Mouse (Mus musculus): Measurements from ENCODE around the gene Lpcat1. TPM values are rescaled to one million over a fixed set of nuclear protein-coding genes. Genes with fewer than 3 reads are reported as not detected.

Lpcat1 gene
- total RNA-seq, 2 experiments from 2014 or later = 89.3 to 176 TPM

GRCm38 (mm10) chr13:73446076-73446475 is 20.9 kb upstream of the Lpcat1 start:
- peak; percentile 65 for ATAC-seq (replicated peaks; ENCODE audit: low FRiP score, poor library complexity, severe bottlenecking)

GRCm38 (mm10) chr13:73446494-73446893 is 20.5 kb upstream of the Lpcat1 start:
- no peak for ATAC-seq (replicated peaks; ENCODE audit: low FRiP score, poor library complexity, severe bottlenecking)

- no peak for ATAC-seq (replicated peaks; ENCODE audit: low FRiP score, poor library complexity, severe bottlenecking)
These were observed 20.1 kb upstream of the Lpcat1 start for GRCm38 (mm10) chr13:73446943-73447342.

- no peak for ATAC-seq (replicated peaks; ENCODE audit: low FRiP score, poor library complexity, severe bottlenecking)
These were observed 19.5 kb upstream of the Lpcat1 start for GRCm38 (mm10) chr13:73447478-73447877.

- no peak for ATAC-seq (replicated peaks; ENCODE audit: low FRiP score, poor library complexity, severe bottlenecking)
These were observed 18.8 kb upstream of the Lpcat1 start for GRCm38 (mm10) chr13:73448201-73448600.

GRCm38 (mm10) chr13:73448723-73449122 is 18.3 kb upstream of the Lpcat1 start:
- ATAC-seq (replicated peaks; ENCODE audit: low FRiP score, poor library complexity, severe bottlenecking) = no peak

- ATAC-seq (replicated peaks; ENCODE audit: low FRiP score, poor library complexity, severe bottlenecking) = no peak
These were observed 13.3 kb upstream of the Lpcat1 start for GRCm38 (mm10) chr13:73453503-73454217.

- no peak for ATAC-seq (replicated peaks; ENCODE audit: low FRiP score, poor library complexity, severe bottlenecking)
These were observed 11.7 kb upstream of the Lpcat1 start for GRCm38 (mm10) chr13:73455328-73455727.

GRCm38 (mm10) chr13:73457301-73457700 is 9.7 kb upstream of the Lpcat1 start:
- ATAC-seq (replicated peaks; ENCODE audit: low FRiP score, poor library complexity, severe bottlenecking) = no peak

GRCm38 (mm10) chr13:73457741-73458140 is 9.3 kb upstream of the Lpcat1 start:
- no peak for ATAC-seq (replicated peaks; ENCODE audit: low FRiP score, poor library complexity, severe bottlenecking)

GRCm38 (mm10) chr13:73458719-73459118 is 8.3 kb upstream of the Lpcat1 start:
- ATAC-seq (replicated peaks; ENCODE audit: low FRiP score, poor library complexity, severe bottlenecking) = 0 out of 2 replicates have a peak, but pooled peaks have one; percentile 4

- ATAC-seq (replicated peaks; ENCODE audit: low FRiP score, poor library complexity, severe bottlenecking) = peak; percentile 33; the same call in 1 of the 2 replicates
These were observed 7.7 kb upstream of the Lpcat1 start for GRCm38 (mm10) chr13:73459189-73459850.

- no peak for ATAC-seq (replicated peaks; ENCODE audit: low FRiP score, poor library complexity, severe bottlenecking)
These were observed 5.4 kb upstream of the Lpcat1 start for GRCm38 (mm10) chr13:73461551-73461950.

- ATAC-seq (replicated peaks; ENCODE audit: low FRiP score, poor library complexity, severe bottlenecking) = no peak
These were observed 1.8 kb upstream of the Lpcat1 start for GRCm38 (mm10) chr13:73465156-73465555.

GRCm38 (mm10) chr13:73466411-73466810 is 586 bp upstream of the Lpcat1 start:
- no peak for ATAC-seq (replicated peaks; ENCODE audit: low FRiP score, poor library complexity, severe bottlenecking)

- peak; percentile 47 for ATAC-seq (replicated peaks; ENCODE audit: low FRiP score, poor library complexity, severe bottlenecking)
These were observed 632 bp downstream of the Lpcat1 start for GRCm38 (mm10) chr13:73467421-73468237.

- peak; percentile 37 for ATAC-seq (replicated peaks; ENCODE audit: low FRiP score, poor library complexity, severe bottlenecking)
These were observed 1.8 kb downstream of the Lpcat1 start for GRCm38 (mm10) chr13:73468834-73469233.

GRCm38 (mm10) chr13:73469257-73469967 is 2.4 kb downstream of the Lpcat1 start:
- no peak for ATAC-seq (replicated peaks; ENCODE audit: low FRiP score, poor library complexity, severe bottlenecking)

GRCm38 (mm10) chr13:73472481-73472880 is 5.5 kb downstream of the Lpcat1 start:
- peak; percentile 51 for ATAC-seq (replicated peaks; ENCODE audit: low FRiP score, poor library complexity, severe bottlenecking)

- no peak for ATAC-seq (replicated peaks; ENCODE audit: low FRiP score, poor library complexity, severe bottlenecking)
These were observed 6.7 kb downstream of the Lpcat1 start for GRCm38 (mm10) chr13:73473746-73474145.

Measured in erythroblast, adult 5-6 weeks (primary cell).